Mouse (Mus musculus): ENCODE results near the gene Palmd.
A peak's percentile ranks its signal among the peaks of the same experiment; 100 is the strongest.

The Palmd gene

GRCm38 (mm10) chr3:116968540-116968997, at the start of gene Palmd:
TSS of gene Palmd (minus strand) at chr3:116968987.
- DNase-seq = peak; percentile 97

- no peak for DNase-seq
Observed at GRCm38 (mm10) chr3:117010182-117010581, 41.4 kb upstream of the Palmd start.

GRCm38 (mm10) chr3:117007340-117007739, 38.6 kb upstream of the Palmd start:
- no peak for DNase-seq

- DNase-seq = no peak
Observed at GRCm38 (mm10) chr3:117006636-117007035, 37.8 kb upstream of the Palmd start.

- DNase-seq = no peak
Observed at GRCm38 (mm10) chr3:117003379-117003778, 34.6 kb upstream of the Palmd start.

GRCm38 (mm10) chr3:117001686-117002485, 33.1 kb upstream of the Palmd start:
- no peak for DNase-seq

GRCm38 (mm10) chr3:116993011-116993410, 24.2 kb upstream of the Palmd start:
- DNase-seq = no peak

GRCm38 (mm10) chr3:116991180-116991579, 22.4 kb upstream of the Palmd start:
- DNase-seq = no peak

- no peak for DNase-seq
Observed at GRCm38 (mm10) chr3:116988221-116988620, 19.4 kb upstream of the Palmd start.

- no peak for DNase-seq
Observed at GRCm38 (mm10) chr3:116986451-116986850, 17.7 kb upstream of the Palmd start.

GRCm38 (mm10) chr3:116985741-116986140, 17.0 kb upstream of the Palmd start:
- DNase-seq = no peak

GRCm38 (mm10) chr3:116985042-116985455, 16.3 kb upstream of the Palmd start:
- peak; percentile 81 for DNase-seq

- DNase-seq = peak; percentile 95
Observed at GRCm38 (mm10) chr3:116981811-116982575, 13.2 kb upstream of the Palmd start.

GRCm38 (mm10) chr3:116969786-116970185, 999 bp upstream of the Palmd start:
- no peak for DNase-seq

- DNase-seq = no peak
Observed at GRCm38 (mm10) chr3:116969003-116969402, 216 bp upstream of the Palmd start.

- no peak for DNase-seq
Observed at GRCm38 (mm10) chr3:116967967-116968366, 820 bp downstream of the Palmd start, which contains the start of gene 4930455H04Rik. TSS of gene 4930455H04Rik (plus strand) at chr3:116968267.

GRCm38 (mm10) chr3:116967436-116967835, 1.4 kb downstream of the Palmd start:
- DNase-seq = peak; percentile 71

GRCm38 (mm10) chr3:116966800-116967199, 2.0 kb downstream of the Palmd start:
- DNase-seq = peak; percentile 96

- DNase-seq = peak; percentile 98
Observed at GRCm38 (mm10) chr3:116966225-116966624, 2.6 kb downstream of the Palmd start.

GRCm38 (mm10) chr3:116964426-116964825, 4.4 kb downstream of the Palmd start:
- DNase-seq = peak; percentile 98

- DNase-seq = peak; percentile 94
Observed at GRCm38 (mm10) chr3:116963213-116963612, 5.6 kb downstream of the Palmd start.

GRCm38 (mm10) chr3:116961354-116962142, 7.2 kb downstream of the Palmd start:
- DNase-seq = peak; percentile 83

GRCm38 (mm10) chr3:116960414-116960813, 8.4 kb downstream of the Palmd start:
- DNase-seq = peak; percentile 61

Measured in heart, adult 11 months (tissue).